Mouse (Mus musculus) limb, embryonic 11.5 days (tissue): Measurements from ENCODE around the gene D5Ertd579e. TPM values are rescaled to one million over a fixed set of nuclear protein-coding genes. Genes with fewer than 3 reads are reported as not detected.
"Not testable (repeated sequence)": the region's sequence is repeated elsewhere in the genome, so short reads cannot be mapped to it uniquely, and the experiment has no call there.

ENCODE experiments used
- ATAC-seq: fragments of 200-750 bp; cut with Nextera tagmentation; 2 replicates; pipeline ENCODE4 v1.8.0; 2017; ENCODE audit warnings: low read depth; ENCODE audit not compliant: insufficient number of reproducible peaks, low FRiP score, low TSS enrichment
- DNase-seq: peaks from one replicate; pipeline ENCODE4 v3.0.0-alpha.2; 2015; ENCODE audit warnings: low spot score
- H3K27ac ChIP-seq: fragments of 300-500 bp; sonication (generic); replicated peaks from 2 replicates; pipeline ENCODE4 v1.5.1; 2014; ENCODE audit warnings: low read depth, mild to moderate bottlenecking, low read length
- H3K27me3 ChIP-seq: fragments of 300-500 bp; sonication (generic); 2 replicates; pipeline ENCODE4 v1.6.1; 2014; ENCODE audit warnings: mild to moderate bottlenecking, low read length, mixed read lengths; ENCODE audit not compliant: control insufficient read depth, insufficient read depth
- H3K36me3 ChIP-seq: fragments of 300-500 bp; sonication (generic); 2 replicates; pipeline ENCODE4 v1.6.1; 2014; ENCODE audit warnings: mild to moderate bottlenecking, low read length, moderate library complexity, mixed read lengths; ENCODE audit not compliant: control insufficient read depth, insufficient read depth
- H3K4me1 ChIP-seq: fragments of 300-500 bp; sonication (generic); 2 replicates; pipeline ENCODE4 v1.6.1; 2014; ENCODE audit warnings: low read length, mixed read lengths; ENCODE audit not compliant: control insufficient read depth, insufficient read depth
- H3K4me2 ChIP-seq: fragments of 300-500 bp; sonication (generic); 2 replicates; pipeline ENCODE4 v1.6.1; 2014; ENCODE audit warnings: low read depth, mild to moderate bottlenecking, moderate library complexity; ENCODE audit not compliant: severe bottlenecking
- H3K4me3 ChIP-seq: fragments of 300-500 bp; sonication (generic); 2 replicates; pipeline ENCODE4 v1.5.1; 2014; ENCODE audit warnings: low read depth, low read length
- H3K9ac ChIP-seq: fragments of 300-500 bp; sonication (generic); 2 replicates; pipeline ENCODE4 v1.6.1; 2014; ENCODE audit warnings: mild to moderate bottlenecking, low read length
- H3K9me3 ChIP-seq: fragments of 300-500 bp; sonication (generic); 2 replicates; pipeline ENCODE4 v1.6.1; 2016; ENCODE audit warnings: low read length; ENCODE audit not compliant: control insufficient read depth
- WGBS: fragments of 180-500 bp; shearing (Covaris S2); extraction: QIAGEN DNeasy Blood & Tissue Kit; methylation state at CpG from one replicate; pipeline ENCODE4 v1.1.7; 2014; 5-methylcytosine and 5-hydroxymethylcytosine counted together
- polyA plus RNA-seq: library from polyadenylated mRNA; unstranded; fragments of >200 nt; fragmentation: Nextera tagmentation; extraction: Ambion mirVana; gene quantifications from 2 replicates; pipeline ENCODE4 v1.2.1, GENCODE M21; 2014

Gene D5Ertd579e
- polyA plus RNA-seq, 1 experiment from 2014 or later = 22.2 TPM

GRCm38 (mm10) chr5:36669021-36670008, 26.5 kb downstream of the D5Ertd579e start:
- Histone ChIP-seq H3K9ac (no peak overlapping the region), H3K4me3 (no peak overlapping the region), H3K4me2 (no peak overlapping the region), H3K27me3 (no peaks in the 10 kb centered on the region), H3K27ac (no peak overlapping the region), H3K36me3 (no peaks in the 10 kb centered on the region; the same call in none of the 2 replicates), H3K9me3 (no peaks in the 10 kb centered on the region), H3K4me1 (no peaks in the 10 kb centered on the region)
- ATAC-seq (no peak), DNase-seq (no peak)
- WGBS = 81% methylated on average over 7 of the region's 7 CpGs

- no peak overlapping the region for H3K4me3 ChIP-seq
- DNase-seq = no peak
- no peaks in the 10 kb centered on the region for H3K9me3 ChIP-seq
- H3K27ac ChIP-seq = no peak overlapping the region
- H3K4me2 ChIP-seq = no peak overlapping the region
- no peaks in the 10 kb centered on the region; the same call in none of the 2 replicates for H3K36me3 ChIP-seq
- H3K27me3 ChIP-seq = no peaks in the 10 kb centered on the region
- no peaks in the 10 kb centered on the region for H3K4me1 ChIP-seq
- 88% methylated on average over 8 of the region's 8 CpGs for WGBS
- no peak overlapping the region for H3K9ac ChIP-seq
- no peak for ATAC-seq
Observed at GRCm38 (mm10) chr5:36668572-36668971, 27.3 kb downstream of the D5Ertd579e start.

GRCm38 (mm10) chr5:36667986-36668385, 27.8 kb downstream of the D5Ertd579e start:
- DNase-seq, H3K27me3 ChIP-seq, H3K4me1 ChIP-seq, H3K4me3 ChIP-seq, ATAC-seq, H3K4me2 ChIP-seq, H3K27ac ChIP-seq, H3K36me3 ChIP-seq, H3K9me3 ChIP-seq, H3K9ac ChIP-seq: not testable (repeated sequence)
- 77% methylated on average over 2 of the region's 2 CpGs for WGBS

GRCm38 (mm10) chr5:36667165-36667564, 28.7 kb downstream of the D5Ertd579e start:
- Histone ChIP-seq H3K9me3 (no peaks in the 10 kb centered on the region), H3K4me2 (no peak overlapping the region), H3K27ac (no peak overlapping the region), H3K4me3 (no peak overlapping the region), H3K9ac (no peak overlapping the region), H3K27me3 (no peaks in the 10 kb centered on the region), H3K4me1 (no peaks in the 10 kb centered on the region), H3K36me3 (no peaks in the 10 kb centered on the region; the same call in 1 of the 2 replicates)
- 89% methylated on average over 5 of the region's 5 CpGs for WGBS
- DNase-seq (no peak), ATAC-seq (no peak)

GRCm38 (mm10) chr5:36666699-36667098, 29.1 kb downstream of the D5Ertd579e start:
- not testable (repeated sequence) for DNase-seq, H3K4me2 ChIP-seq, H3K9ac ChIP-seq, H3K4me3 ChIP-seq, H3K4me1 ChIP-seq, H3K27me3 ChIP-seq, H3K36me3 ChIP-seq, H3K9me3 ChIP-seq, H3K27ac ChIP-seq, ATAC-seq
- 93% methylated on average over 2 of the region's 2 CpGs for WGBS

GRCm38 (mm10) chr5:36663329-36663728, 32.5 kb downstream of the D5Ertd579e start:
- ATAC-seq (no peak), DNase-seq (no peak)
- H3K27ac ChIP-seq = no peak overlapping the region
- 86% methylated on average over 2 of the region's 2 CpGs for WGBS
- no peak overlapping the region for H3K4me2 ChIP-seq
- H3K36me3 ChIP-seq = no peaks in the 10 kb centered on the region; the same call in 1 of the 2 replicates
- H3K9me3 ChIP-seq = no peaks in the 10 kb centered on the region
- no peaks in the 10 kb centered on the region for H3K27me3 ChIP-seq
- no peak overlapping the region for H3K4me3 ChIP-seq
- no peak overlapping the region for H3K9ac ChIP-seq
- H3K4me1 ChIP-seq = no peaks in the 10 kb centered on the region

- H3K9me3 ChIP-seq, DNase-seq, H3K9ac ChIP-seq, H3K4me2 ChIP-seq, H3K27me3 ChIP-seq, ATAC-seq, H3K4me1 ChIP-seq, H3K27ac ChIP-seq, H3K36me3 ChIP-seq, H3K4me3 ChIP-seq: not testable (repeated sequence)
Observed at GRCm38 (mm10) chr5:36660977-36661760, 34.7 kb downstream of the D5Ertd579e start.

- no peak for DNase-seq
- Histone ChIP-seq H3K4me1 (no peaks in the 10 kb centered on the region), H3K27me3 (no peaks in the 10 kb centered on the region), H3K4me2 (no peak overlapping the region), H3K9ac (no peak overlapping the region), H3K27ac (no peak overlapping the region), H3K4me3 (no peak overlapping the region), H3K9me3 (no peaks in the 10 kb centered on the region), H3K36me3 (no peaks in the 10 kb centered on the region)
- no peak for ATAC-seq
- WGBS = 85% methylated on average over 5 of the region's 5 CpGs
Observed at GRCm38 (mm10) chr5:36625612-36626011, 70.2 kb downstream of the D5Ertd579e start.
